Mouse (Mus musculus): ENCODE measurements around the gene Slc22a20. TPM values are rescaled to one million over a fixed set of nuclear protein-coding genes. Genes with fewer than 3 reads are reported as not detected.
A peak's percentile ranks its signal among the peaks of the same experiment; 100 is the strongest.

Gene Slc22a20
- total RNA-seq (2021), result not detected

DNA sequence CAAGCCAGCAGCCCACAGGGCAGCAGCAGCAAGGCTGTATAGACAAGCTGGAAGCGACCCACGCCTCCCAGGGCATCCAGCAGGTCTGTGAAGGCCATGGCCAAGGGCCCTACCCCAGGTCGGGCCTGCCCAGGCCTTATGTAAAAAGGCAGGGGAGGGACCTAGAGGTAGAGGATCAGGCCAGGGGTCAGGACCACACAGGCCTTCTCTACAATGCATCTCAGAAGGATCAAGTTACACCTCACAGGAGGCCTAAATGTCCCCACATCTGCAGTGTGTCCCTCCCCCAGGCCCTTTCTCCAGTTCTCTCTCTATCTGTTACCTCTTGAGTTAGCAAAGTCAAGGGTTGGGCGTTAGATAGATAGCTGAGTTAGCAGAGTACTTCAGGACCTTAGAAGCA, at the start of gene Slc22a20:
TSS of gene Slc22a20 (minus strand) at position 101 of the 400 bp plus-strand sequence.
- intact Hi-C loops (cut with DNase I), result no loop called here
- no peak for DNase-seq

DNA sequence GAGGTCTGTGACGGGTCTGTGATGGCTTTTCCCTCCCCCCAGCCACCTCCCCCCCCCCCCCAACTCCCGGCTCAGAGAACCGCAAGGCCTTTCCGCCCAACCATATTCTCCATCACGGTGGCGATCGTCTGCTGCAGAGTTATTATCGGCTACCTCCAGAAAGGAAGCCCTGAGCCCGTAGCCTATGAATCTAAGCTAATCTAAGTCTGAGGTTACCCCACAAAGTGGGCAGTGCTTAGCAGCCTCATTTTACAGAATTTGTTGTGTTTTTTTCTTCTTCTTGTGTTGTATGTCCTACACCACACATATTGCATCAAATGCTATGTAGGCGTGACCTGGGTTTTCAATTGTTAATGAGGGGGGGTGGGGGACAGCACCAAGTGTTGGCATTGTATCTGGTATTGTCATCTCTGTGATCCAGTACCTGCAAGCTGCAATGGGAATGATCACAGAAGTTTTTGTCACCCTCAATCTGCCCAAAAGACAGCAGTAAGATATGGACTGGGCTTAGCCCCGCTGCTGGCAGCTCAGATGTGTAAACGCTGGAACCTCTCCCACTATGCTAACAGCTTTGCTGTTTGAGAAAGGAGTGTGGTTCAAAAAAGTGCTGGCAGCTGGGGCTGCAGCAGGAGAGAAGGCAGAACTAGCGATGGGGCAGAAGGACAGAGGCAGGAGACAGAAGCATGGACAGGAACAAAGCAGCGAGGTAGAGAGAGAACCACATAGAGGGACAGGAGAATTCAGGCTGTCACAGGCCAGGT, 44.8 kb upstream of the Slc22a20 start:
- no peak for DNase-seq
- intact Hi-C loops (cut with DNase I), result no loop called here

DNA sequence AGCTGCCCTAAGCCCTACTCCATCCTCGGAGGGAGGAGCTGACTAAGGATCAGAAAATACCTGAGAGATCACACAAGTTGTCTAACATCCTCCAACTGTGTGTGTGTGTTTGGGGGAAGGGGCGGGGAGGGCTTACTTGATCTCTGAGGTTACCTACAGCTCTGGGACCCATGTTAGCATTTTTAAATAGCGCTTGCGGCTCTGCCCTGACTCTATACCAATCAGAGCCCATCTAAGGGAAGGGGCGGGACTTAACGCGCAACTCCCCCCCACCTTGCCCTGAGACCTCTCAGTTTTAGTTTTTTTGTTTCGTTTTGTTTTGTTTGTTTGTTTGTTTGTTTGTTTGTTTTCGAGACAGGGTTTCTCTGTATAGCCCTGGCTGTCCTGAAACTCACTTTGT, 43.5 kb upstream of the Slc22a20 start:
- intact Hi-C loops (cut with DNase I), result no loop called here
- no peak for DNase-seq

DNA sequence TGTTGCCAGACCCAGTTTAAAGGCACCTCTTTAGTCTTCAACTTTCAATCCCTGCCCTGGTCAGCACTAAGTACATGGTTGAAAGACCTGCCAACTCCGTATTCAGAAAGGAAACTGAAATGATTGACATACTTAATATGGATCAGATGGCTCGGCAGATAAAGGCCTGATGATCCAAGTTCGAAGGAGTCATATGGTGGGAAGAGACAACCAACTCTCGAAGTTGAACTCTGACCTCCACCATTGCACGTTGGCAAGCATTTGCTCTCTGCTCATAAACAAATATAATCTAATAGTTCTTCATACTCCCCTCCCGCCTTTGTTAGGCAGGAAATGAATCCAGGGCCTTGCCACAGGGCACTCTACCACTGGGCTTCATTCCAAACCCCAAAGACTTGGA, 43.0 kb upstream of the Slc22a20 start:
- DNase-seq, result no peak
- intact Hi-C loops (cut with DNase I), result no loop called here

DNA sequence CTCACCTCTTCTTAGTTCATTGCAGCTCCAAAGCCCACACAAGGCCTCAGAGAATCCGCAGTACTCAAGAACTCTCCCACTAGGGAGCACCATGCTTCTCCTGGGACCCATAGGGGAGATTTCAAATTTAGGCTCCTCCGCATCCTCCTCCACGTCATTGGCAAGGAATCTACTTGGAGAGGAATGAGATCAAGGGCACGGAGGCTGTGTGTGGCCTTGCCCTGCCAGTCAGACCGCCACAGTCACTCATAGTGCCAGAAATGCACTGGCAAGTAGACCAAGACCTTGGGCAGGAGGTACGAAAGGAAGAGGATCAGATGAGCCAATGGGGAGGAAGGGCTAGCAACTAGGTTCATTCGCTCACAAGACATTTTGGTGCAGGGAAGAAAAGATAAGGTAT, 38.0 kb upstream of the Slc22a20 start:
- intact Hi-C loops (cut with DNase I), result no loop called here
- DNase-seq, result no peak

DNA sequence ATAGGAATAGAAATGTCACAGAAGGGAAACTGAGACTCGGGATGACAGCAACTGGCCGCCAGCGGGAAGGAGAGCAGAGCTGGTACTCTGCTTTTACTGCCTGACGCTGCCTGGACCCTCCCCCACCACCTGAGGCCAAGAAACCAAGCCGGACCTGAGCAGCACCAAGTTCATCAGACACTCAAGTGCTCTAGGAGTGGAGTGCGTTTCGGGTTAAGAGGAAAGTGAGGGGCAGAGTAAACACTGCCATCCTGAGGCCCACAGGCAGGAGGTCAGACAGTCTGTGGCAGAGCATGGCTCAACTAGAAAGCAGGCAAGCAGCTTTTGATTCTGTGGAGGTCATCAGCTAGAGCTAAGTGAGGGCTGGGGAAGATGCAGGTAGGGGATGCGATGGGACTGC, 37.1 kb upstream of the Slc22a20 start:
- intact Hi-C loops (cut with DNase I), result no loop called here
- no peak for DNase-seq

DNA sequence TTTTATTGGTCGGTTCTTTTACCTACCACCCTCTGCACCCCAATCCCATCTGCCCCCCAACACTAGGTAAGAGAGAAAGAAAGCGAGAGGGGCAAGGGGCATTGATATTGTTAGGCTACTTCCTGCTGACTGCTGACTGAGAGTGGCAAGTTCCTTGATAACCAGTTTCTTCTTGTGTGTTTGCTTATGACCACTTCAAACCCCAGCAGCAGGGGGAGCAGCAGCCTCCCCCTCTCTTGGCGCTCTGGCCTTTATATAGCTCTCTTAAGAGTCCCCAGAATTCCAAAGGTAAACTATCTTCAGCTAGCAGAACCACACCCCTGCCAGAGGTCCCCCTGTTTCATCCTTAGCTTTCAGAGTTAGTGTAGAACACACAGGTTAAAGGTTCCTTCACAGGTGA, 34.3 kb upstream of the Slc22a20 start:
- intact Hi-C loops (cut with DNase I), result no loop called here
- DNase-seq, result no peak

DNA sequence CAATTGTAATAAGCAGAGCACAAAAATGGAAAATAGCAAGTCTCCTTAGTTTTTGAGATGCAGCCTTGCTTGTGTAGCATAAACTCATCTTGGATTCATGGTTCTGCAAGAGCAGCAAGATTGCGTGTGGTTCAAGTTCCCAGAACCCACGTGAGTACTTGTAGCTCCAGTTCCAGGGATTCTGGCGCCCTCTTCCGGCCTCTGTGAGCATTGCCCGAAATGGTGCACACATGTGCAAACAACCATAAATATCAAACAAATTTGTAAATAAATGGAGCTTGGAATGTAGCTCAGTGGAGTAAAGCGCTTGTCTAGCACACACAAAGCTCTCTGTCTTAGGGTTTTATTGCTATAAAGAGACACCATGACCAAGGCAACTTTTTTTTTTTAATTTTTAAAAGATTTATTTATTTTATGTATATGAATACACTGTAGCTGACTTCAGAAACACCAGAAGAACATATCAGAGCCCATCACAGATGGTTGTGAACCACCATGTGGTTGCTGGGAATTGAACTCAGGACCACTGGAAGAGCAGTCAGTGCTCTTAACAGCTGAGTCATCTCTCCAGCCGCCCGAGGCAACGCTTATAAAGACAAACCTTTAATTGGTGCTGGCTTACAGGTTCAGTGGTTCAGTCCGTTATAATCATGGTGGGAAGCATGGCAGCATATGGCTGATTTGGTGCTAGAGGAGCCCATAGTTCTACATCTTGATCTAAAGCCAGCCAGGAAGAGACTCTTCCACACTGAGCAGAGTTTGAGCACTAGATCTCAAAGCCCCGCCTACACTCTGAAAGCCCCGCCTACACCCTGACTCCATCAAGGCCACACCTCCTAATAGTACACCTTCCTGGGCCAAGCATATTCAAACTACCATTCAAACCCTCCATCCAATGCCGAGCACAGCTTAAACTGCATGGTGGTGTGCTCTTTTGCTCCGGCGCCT, 32.5 kb upstream of the Slc22a20 start:
- intact Hi-C loops (cut with DNase I), result loop anchor here (1.0 to 5.0 kb wide), 3 partner anchors 53 to 231 kb away; partner anchors contain the start of gene Cdc42ep2
- DNase-seq, result peak; percentile 86 to 92

DNA sequence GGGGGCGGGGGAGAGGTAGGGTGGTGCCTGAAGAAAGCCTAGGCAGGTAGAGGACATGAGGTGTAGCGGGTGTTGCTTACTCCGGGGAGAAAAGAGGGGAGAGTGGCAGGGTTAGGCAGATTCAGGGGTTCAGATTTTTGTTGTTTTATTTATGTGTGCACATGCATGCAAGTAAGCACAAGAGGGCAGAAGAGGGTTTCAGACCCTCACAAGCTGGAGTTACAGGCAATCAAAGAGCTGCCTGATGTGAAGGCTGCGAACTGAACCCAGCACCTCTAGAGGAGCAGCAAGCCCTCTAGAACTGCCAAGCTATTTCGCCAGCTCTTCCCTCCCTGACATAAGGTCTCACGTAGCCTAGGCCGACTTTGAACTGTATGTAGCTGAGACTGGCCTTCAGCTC, 30.6 kb upstream of the Slc22a20 start:
- intact Hi-C loops (cut with DNase I), result loop anchor here (5.0 kb wide), 1 partner anchor 229 kb away; no protein-coding TSS in a partner anchor
- DNase-seq, result no peak

DNA sequence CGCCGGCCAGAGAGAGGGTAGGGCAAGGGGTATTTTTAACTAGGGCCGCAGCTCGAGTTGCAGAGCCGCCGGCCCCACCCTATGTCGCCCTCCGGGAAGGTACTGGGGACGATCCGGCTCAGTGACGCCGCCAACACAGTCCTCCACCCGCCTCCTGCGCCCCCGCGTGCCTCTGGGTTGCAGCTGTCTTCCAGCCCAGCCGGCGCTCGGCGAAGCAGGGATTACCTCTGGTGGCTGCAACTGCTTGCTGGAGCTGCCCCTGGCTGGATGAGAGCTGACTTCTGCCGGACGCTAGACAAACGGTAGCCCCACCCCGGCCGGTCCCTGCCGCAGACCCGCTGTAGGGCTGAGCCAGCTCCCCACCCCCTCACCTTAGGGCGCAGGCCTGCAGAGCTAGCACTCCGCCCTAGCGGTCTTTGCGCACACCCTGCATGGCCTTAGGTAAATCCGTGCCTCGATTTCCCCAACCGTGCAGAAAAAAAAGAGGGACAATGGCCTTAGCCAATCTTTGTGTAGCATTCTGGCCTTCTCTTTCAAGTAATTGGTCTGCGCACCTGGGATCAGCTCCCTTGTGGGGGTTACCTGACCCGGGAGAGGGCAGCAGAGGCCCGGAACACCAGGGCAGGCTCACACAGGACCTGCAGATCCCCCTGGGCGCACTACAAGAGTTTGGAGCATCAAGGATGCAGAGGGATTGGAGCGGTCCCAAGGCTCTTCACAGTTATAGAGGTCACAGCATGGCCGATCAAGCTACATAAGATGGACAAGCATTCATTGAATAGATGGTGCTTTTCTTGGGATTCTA, 29.8 kb upstream of the Slc22a20 start, which contains the start of gene Capn1:
TSS of gene Capn1 (minus strand) at position 387 of the 805 bp plus-strand sequence.
- peak; percentile 71 to 83 for DNase-seq
- intact Hi-C loops (cut with DNase I), result loop anchor here (5.0 kb wide), 1 partner anchor 228 kb away; no protein-coding TSS in a partner anchor

DNA sequence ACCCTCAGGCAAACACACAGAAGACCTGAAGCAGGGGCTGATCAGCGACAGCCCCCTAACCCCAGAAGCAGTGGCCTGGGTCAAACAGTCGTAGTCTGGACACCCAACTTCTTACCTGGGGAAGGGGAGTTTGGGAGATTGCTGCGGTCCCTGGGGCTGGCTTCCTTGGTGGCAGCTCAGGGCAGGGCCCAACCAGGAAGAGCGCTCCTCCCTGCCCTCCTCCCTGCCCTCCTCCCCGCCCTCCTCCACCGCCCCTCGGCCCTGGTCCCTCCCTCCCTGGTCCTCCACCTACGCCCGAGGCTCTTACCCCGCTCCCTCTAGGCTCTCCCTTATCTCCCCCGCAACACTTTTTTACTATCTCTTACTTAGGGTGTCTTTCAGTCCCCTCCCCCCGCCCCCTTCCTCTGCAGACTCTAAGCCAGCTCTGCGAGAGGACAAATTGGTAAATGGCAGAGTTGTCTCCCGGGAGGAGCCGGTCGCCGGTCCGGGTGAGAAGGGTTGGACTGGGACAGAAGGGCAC, 29.1 kb upstream of the Slc22a20 start:
- intact Hi-C loops (cut with DNase I), result loop anchor here (5.0 kb wide), 1 partner anchor 228 kb away; no protein-coding TSS in a partner anchor

DNA sequence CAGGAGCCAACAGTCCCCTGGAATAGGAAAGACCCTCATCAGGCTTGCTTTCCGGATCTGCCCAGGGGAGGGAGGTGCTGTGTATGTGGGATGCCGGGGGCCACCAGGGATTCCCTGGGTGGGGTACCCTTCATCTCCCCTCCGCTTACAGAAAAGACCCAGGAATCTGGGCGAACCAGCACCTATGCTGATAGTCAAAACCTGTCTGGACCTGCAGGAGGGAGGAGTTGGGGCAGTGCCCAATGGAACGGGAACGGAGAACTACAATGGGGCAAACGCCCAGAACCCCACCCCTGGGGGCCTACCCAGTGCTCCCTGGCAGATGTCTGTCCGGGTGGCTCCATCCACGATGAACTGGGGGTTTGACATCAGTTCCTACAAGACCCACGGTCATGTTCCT, 27.7 kb upstream of the Slc22a20 start:
- intact Hi-C loops (cut with DNase I), result no loop called here
- DNase-seq, result no peak

More for the DNA sequence above, 29.1 kb upstream of the Slc22a20 start:
- DNase-seq, result peak; percentile 51 to 63

DNA sequence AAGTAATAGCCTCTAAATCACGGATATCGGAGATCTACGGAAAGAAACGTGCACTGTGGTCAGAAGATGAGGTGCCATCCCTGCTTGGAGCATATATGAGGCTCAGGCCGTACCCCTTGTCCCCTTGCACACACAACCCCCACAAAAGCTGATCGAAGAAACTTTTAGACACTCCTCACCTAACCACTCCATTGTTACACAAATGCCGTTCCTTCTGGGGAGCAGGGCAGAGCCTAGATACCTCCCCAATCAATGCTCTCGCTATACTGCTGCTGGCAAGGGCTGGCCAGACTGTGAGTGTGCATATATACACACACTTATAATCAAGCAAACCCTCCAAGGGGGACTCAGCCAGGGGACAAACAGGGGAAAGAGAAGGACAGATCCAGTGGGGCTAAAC, 23.2 kb upstream of the Slc22a20 start:
- intact Hi-C loops (cut with DNase I), result no loop called here
- DNase-seq, result no peak

DNA sequence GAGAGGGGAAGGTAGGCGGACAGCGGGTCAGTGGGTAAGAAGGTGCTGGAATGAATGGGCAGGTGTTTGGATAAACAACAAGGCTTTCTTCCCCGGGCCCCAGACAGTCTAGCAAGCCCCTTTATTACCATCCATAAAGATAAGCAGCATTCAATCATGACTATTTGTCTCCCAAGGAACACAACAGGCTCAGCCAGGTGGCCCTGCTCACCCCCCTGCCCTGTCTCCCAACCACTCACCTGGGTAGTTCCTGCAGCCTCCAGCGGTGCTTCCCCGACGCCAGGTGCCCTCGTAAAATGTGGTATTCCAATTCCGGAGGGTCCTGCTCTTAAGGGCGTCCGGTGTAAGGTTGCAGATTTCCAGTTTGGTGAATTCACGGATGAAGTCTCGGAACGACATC, 21.1 kb upstream of the Slc22a20 start:
- intact Hi-C loops (cut with DNase I), result no loop called here
- no peak for DNase-seq

DNA sequence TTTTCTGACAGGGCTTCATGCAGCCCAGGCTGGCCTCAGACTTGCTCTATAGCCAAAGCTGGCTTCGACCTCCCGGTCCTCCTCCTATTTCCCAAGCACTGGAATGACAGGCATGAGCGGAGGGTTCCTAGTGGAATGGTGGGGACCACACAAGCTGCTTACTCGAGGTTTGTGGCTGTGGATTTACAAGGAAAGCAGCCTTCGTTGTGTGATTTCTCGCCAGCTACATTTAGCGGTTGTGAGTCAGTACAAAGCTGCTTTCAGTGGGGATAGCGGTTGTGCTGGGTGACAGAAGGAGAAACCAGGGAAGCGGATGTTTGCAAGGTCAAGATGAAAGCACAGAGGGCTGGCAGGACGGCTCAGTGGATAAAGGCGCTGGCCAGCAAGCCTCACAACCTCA, 19.6 kb upstream of the Slc22a20 start:
- intact Hi-C loops (cut with DNase I), result no loop called here
- no peak for DNase-seq

DNA sequence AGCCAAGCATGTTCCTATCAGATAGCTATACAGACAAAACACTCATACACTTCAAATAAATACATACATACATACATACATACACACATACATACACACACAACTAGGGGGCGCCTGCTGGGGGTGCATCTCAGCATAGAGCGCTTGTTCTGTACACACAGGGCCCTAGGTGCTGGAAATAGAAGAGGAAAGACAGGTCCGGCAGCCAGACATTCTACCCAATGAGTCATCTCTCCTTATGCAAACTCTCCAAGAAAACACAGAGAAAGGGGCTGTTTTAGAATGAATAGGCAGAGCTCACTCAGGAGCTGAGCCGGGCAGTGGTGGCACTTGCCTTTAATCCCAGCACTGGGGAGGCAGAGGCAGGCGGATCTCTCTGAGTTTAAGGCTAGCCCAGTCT, 14.0 kb upstream of the Slc22a20 start:
- intact Hi-C loops (cut with DNase I), result loop anchor here (10.0 kb wide), 1 partner anchor 445 kb away; no protein-coding TSS in a partner anchor
- DNase-seq, result no peak

DNA sequence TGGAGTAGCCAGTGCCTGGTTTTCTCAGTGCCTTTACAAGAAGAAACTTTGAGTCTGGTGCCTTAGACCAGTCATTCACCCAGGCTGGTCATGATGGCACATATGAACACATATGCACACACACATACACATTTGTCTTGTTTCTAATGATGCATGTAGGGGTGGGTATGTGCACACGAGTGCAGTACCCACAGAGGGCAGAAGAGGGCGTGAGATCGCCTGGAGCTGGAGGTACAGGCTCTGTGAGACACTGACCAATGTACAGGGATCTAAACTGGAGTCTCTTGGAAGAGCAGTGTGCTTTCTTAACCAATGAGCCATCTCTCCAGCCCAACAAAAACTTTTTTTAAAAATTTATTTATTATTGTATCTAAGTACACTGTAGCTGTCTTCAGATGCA, 12.2 kb upstream of the Slc22a20 start:
- intact Hi-C loops (cut with DNase I), result loop anchor here (10.0 kb wide), 1 partner anchor 443 kb away; no protein-coding TSS in a partner anchor
- no peak for DNase-seq

DNA sequence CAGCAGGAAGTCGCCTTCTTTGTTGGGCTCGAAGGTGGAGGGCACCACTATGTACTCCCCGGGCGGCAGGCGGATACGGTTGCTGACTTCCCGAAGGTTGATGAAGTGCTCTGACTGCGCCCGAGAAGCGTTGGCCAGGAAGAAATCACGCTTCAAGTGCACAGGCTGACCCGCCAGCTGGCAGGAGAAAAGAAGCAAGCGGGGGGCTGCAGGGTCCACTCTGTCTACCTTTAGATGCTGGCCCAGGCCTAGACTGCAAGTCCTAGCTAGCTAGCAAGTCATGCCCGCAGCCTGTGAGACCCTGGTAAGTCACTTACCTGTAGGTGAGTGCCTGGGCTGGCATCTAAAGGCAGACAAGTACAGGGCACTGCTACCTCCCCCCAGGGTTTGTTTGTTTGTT, 8.8 kb upstream of the Slc22a20 start:
- intact Hi-C loops (cut with DNase I), result loop anchor here (10.0 kb wide), 1 partner anchor 440 kb away; no protein-coding TSS in a partner anchor

DNA sequence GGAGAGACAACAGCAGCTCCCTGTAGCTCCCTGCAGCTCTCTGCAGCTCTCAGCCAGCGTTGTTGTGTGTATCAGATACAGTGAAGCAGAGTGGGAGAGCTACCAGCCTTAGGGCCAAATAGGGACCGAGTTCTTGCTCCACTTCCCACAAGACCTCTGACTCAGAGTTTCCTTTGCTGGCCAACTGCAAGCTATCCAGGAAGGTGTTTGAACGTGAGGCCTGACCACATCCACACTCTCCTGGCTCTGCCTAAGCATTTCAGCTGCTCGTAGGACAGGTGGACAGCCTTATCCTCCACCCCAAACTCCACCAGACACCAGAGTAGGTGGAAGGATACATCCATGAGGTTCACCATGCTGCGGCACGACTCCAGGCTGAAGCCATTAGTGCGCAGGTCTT, 6.1 kb upstream of the Slc22a20 start:
- intact Hi-C loops (cut with DNase I), result loop anchor here (10.0 kb wide), 1 partner anchor 437 kb away; no protein-coding TSS in a partner anchor
- no peak for DNase-seq

More for the DNA sequence above, 8.8 kb upstream of the Slc22a20 start:
- DNase-seq, result no peak

DNA sequence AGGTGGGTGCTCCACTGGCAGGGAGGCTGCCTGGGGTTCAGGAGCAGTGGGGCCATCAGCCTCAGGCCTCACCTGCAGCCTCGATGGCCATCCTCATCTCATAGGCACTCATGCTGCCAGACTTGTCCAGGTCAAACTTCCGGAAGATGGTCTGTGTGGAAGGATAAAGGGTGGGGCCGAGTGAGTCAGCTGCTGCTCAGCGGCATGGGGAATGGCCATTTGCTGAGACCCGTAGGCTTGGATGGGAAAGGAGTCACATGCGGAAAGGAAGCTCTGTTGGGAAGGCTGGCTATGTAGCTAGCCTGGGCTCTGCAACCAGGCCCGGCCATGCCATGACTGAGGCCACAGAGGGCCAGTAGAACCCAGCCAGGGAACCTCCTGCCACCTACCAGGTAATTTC, 5.5 kb upstream of the Slc22a20 start:
- no peak for DNase-seq
- intact Hi-C loops (cut with DNase I), result loop anchor here (10.0 kb wide), 1 partner anchor 437 kb away; no protein-coding TSS in a partner anchor

Measured in heart, postnatal 36 days (tissue).